Comparison of ENCODE assay signal across 16 mouse cellular contexts in the genomic region with DNA sequence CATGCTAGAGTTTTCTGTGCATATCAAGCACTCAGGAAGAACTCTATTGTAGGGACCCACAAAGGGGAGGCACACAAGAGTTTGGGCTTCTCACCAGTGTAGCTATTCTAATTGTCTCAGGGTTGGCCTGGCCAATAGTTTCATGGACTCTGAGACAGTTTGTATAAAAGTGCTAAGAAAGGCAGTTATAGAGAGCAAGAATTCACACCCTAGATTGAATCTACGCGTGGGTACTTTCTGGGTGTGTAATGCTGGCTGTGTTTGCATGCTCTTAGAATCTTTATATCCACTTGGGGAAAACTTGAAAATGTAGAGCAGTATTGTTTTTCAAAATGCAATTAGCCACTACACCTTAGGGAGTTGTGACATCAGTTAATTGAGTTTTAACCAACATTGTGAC. TPM values are rescaled to one million over a fixed set of nuclear protein-coding genes. Genes with fewer than 3 reads are reported as not detected.
"Had no signal": no experiment of that assay in that cellular context is flagged by ENCODE, and none has a peak within 500 bp of the region (broad histone marks: within the 10 kb centered on the region; RNA-seq: fewer than 3 reads in every experiment).

No protein-coding gene starts in this region.

- DNase-seq: kidney, adult 11 months; kidney, adult 9 months; kidney, postnatal 25 days; layer of hippocampus, adult 9-11 months; layer of hippocampus, postnatal 36 days; midbrain, embryonic 14.5 days; right cerebral cortex, adult 18-20 months; right cerebral cortex, postnatal 25 days; thymus, adult 2 months; thymus, postnatal 36 days had no signal

- H3K9ac ChIP-seq: limb, embryonic 15.5 days; liver, embryonic 12.5 days; neural tube, embryonic 15.5 days had no signal

- H3K9me3 ChIP-seq: limb, embryonic 15.5 days; liver, embryonic 12.5 days; midbrain, embryonic 10.5 days; neural tube, embryonic 15.5 days had no signal

- H3K4me1 ChIP-seq: liver, embryonic 12.5 days; neural tube, embryonic 15.5 days had no signal

- ATAC-seq: liver, embryonic 12.5 days had no signal

- H3K36me3 ChIP-seq: limb, embryonic 15.5 days; liver, embryonic 12.5 days; midbrain, embryonic 10.5 days; neural tube, embryonic 15.5 days had no signal

- H3K27ac ChIP-seq: limb, embryonic 15.5 days; liver, embryonic 12.5 days; midbrain, embryonic 10.5 days; neural tube, embryonic 15.5 days had no signal

- H3K4me2 ChIP-seq: limb, embryonic 15.5 days; liver, embryonic 12.5 days; neural tube, embryonic 15.5 days had no signal

- H3K4me3 ChIP-seq: limb, embryonic 15.5 days; liver, embryonic 12.5 days; midbrain, embryonic 10.5 days; myocyte; neural tube, embryonic 15.5 days had no signal

- H3K27me3 ChIP-seq: limb, embryonic 15.5 days; liver, embryonic 12.5 days; neural tube, embryonic 15.5 days had no signal

RNA-seq across cellular contexts. Expression of a gene that starts 50.8 kb away (rescaled TPM):
- total RNA-seq: megakaryocyte, adult 5-6 weeks had no signal
